Comparison of ENCODE assay signal across 9 mouse cellular contexts in the genomic region with DNA sequence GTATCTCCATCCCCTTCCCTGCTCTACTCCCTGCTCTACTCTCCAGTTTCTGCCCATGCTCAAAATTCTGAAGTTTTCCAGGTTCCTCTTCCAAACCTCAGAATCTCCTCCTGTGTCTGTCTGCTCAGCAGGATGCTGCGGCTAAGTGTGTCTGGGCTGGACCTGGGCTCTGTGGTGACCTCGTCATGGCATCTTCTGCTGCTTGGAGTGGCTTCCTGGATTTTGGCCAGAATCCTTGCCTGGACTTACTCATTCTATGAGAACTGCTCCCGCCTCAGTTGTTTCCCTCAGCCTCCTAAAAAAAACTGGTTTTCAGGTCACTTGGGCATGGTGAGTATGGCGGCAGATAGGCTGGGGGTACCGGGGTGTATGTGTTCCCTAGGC. TPM values are rescaled to one million over a fixed set of nuclear protein-coding genes. Genes with fewer than 3 reads are reported as not detected.
DNase-seq lines count a peak whose midpoint lies in the region; ATAC-seq and TF ChIP-seq lines count a peak whose summit lies in the region.
"Had no signal": no experiment of that assay in that cellular context is flagged by ENCODE, and none has a peak within 500 bp of the region (broad histone marks: within the 10 kb centered on the region; RNA-seq: fewer than 3 reads in every experiment).

No protein-coding gene starts in this region.

- peak overlapping the region; percentile 9; the same call in 1 of the 2 replicates for H3K4me3 ChIP-seq in G1E (ENCODE audit: low read depth, low read length)
- H3K4me3 ChIP-seq in embryonic facial prominence, embryonic 14.5 days (ENCODE audit: low read depth, low read length): peak overlapping the region; percentile 44
- peak overlapping the region; percentile 42 for H3K4me3 ChIP-seq in hindbrain, postnatal 0 days (ENCODE audit: low read length)
- peak overlapping the region; percentile 48 for H3K4me3 ChIP-seq in midbrain, embryonic 10.5 days
- H3K4me3 ChIP-seq: erythroblast, embryonic 14.5 days had no signal

- no peaks in the 10 kb centered on the region for H3K36me3 ChIP-seq in G1E (replicated peaks)
- H3K36me3 ChIP-seq in embryonic facial prominence, embryonic 14.5 days (ENCODE audit: control insufficient read depth, insufficient read depth, low read length): no peaks in the 10 kb centered on the region
- no peaks in the 10 kb centered on the region for H3K36me3 ChIP-seq in hindbrain, postnatal 0 days (ENCODE audit: insufficient read depth, low read length)
- no peaks in the 10 kb centered on the region for H3K36me3 ChIP-seq in midbrain, embryonic 10.5 days

- H3K9me3 ChIP-seq in G1E (replicated peaks): no peaks in the 10 kb centered on the region
- H3K9me3 ChIP-seq in embryonic facial prominence, embryonic 14.5 days (ENCODE audit: control insufficient read depth, low read length): no peaks in the 10 kb centered on the region
- no peaks in the 10 kb centered on the region for H3K9me3 ChIP-seq in hindbrain, postnatal 0 days (ENCODE audit: low read length)
- no peaks in the 10 kb centered on the region for H3K9me3 ChIP-seq in midbrain, embryonic 10.5 days (replicated peaks)

- TF ChIP-seq CTCF in G1E (IDR thresholded peaks at IDR 0.05; ENCODE audit: low read depth, low read length): no peak
- no peak for TF ChIP-seq CTCF in hindbrain, postnatal 0 days (IDR thresholded peaks at IDR 0.05; ENCODE audit: low read depth)

- ATAC-seq in G1E (ENCODE audit: extremely low read depth, insufficient number of reproducible peaks, low FRiP score, poor library complexity, severe bottlenecking): no peak
- ATAC-seq in embryonic facial prominence, embryonic 14.5 days (ENCODE audit: low read depth): no peak
- no peak for ATAC-seq in hindbrain, postnatal 0 days

- H3K4me2 ChIP-seq in embryonic facial prominence, embryonic 14.5 days (ENCODE audit: low read depth, low read length): peak overlapping the region; percentile 70
- peak overlapping the region; percentile 64 for H3K4me2 ChIP-seq in hindbrain, postnatal 0 days (ENCODE audit: low read depth, low read length)

- peak; percentile 69 for DNase-seq in 3134 (ENCODE audit: extremely low read depth, insufficient read length, low spot score)
- no peak for DNase-seq in G1E (ENCODE audit: low spot score)
- DNase-seq in embryonic facial prominence, embryonic 14.5 days (ENCODE audit: low spot score): no peak
- no peak for DNase-seq in hindbrain, postnatal 0 days (ENCODE audit: low spot score)
- DNase-seq in midbrain, embryonic 10.5 days (ENCODE audit: low spot score): no peak
- DNase-seq in urinary bladder, postnatal 36 days (ENCODE audit: low spot score in 2 of 2): no peak
- DNase-seq in frontal cortex, postnatal 36 days (ENCODE audit: low spot score in 2 of 2): no peak
- DNase-seq in embryo, embryonic 10.5 days (ENCODE audit: low spot score): no peak

- WGBS in embryonic facial prominence, embryonic 14.5 days: 65% methylated on average over 5 of the region's 5 CpGs
- 57% methylated on average over 5 of the region's 5 CpGs for WGBS in hindbrain, postnatal 0 days
- 71% methylated on average over 5 of the region's 5 CpGs for WGBS in midbrain, embryonic 10.5 days

- H3K27ac ChIP-seq in embryonic facial prominence, embryonic 14.5 days (replicated peaks; ENCODE audit: low read depth, low read length): peak overlapping the region; percentile 29; the same call in 1 of the 2 replicates
- H3K27ac ChIP-seq in hindbrain, postnatal 0 days: peak overlapping the region; percentile 54; the same call in 1 of the 2 replicates
- H3K27ac ChIP-seq in midbrain, embryonic 10.5 days (replicated peaks): peak overlapping the region; percentile 64

- H3K9ac ChIP-seq in embryonic facial prominence, embryonic 14.5 days (ENCODE audit: low read depth, low read length): peak overlapping the region; percentile 65
- 0 out of 2 replicates have a peak overlapping the region, but pooled peaks have one; percentile 37 for H3K9ac ChIP-seq in hindbrain, postnatal 0 days (replicated peaks; ENCODE audit: low read length)

- no peaks in the 10 kb centered on the region for H3K4me1 ChIP-seq in G1E (ENCODE audit: insufficient read depth, low read depth, low read length)
- H3K4me1 ChIP-seq in embryonic facial prominence, embryonic 14.5 days (ENCODE audit: control insufficient read depth, insufficient read depth, low read length): peaks cover 5% of the 10 kb centered on the region
- peaks cover 5% of the 10 kb centered on the region; the same call in 1 of the 2 replicates for H3K4me1 ChIP-seq in hindbrain, postnatal 0 days (ENCODE audit: insufficient read depth, low read length)
- peaks cover 17% of the 10 kb centered on the region for H3K4me1 ChIP-seq in midbrain, embryonic 10.5 days

- peaks cover 18% of the 10 kb centered on the region; the same call in 1 of the 2 replicates for H3K27me3 ChIP-seq in G1E (ENCODE audit: insufficient read depth, low read length)
- H3K27me3 ChIP-seq in embryonic facial prominence, embryonic 14.5 days (replicated peaks; ENCODE audit: control insufficient read depth, insufficient read depth, low read length): no peaks in the 10 kb centered on the region
- no peaks in the 10 kb centered on the region for H3K27me3 ChIP-seq in hindbrain, postnatal 0 days (ENCODE audit: insufficient read depth, low read length)
- no peaks in the 10 kb centered on the region for H3K27me3 ChIP-seq in midbrain, embryonic 10.5 days (ENCODE audit: low read depth, poor library complexity, severe bottlenecking)

RNA-seq across cellular contexts. Expression of gene Cyp4f16, which starts 0.5 kb away (rescaled TPM):
- total RNA-seq in G1E (2014; fragmentation: Nextera tagmentation) (not detected in 2 replicates), G1E (2017) (0.93 and 1.1 TPM in 2 replicates)
- not detected in 2 replicates for polyA plus RNA-seq in G1E (2012)
- polyA plus RNA-seq in embryonic facial prominence, embryonic 14.5 days (2014; fragmentation: Nextera tagmentation; extraction: Ambion mirVana): 18.0 and 18.3 TPM in 2 replicates
- total RNA-seq in hindbrain, postnatal 0 days (2014; rRNA removed): 10.5 and 20.3 TPM in 2 replicates
- polyA plus RNA-seq in hindbrain, postnatal 0 days (2015; fragmentation: Nextera tagmentation; extraction: Ambion mirVana): 14.3 and 16.0 TPM in 2 replicates
- 11.4 and 13.2 TPM in 2 replicates for polyA plus RNA-seq in midbrain, embryonic 10.5 days (2016; fragmentation: Nextera tagmentation; extraction: Ambion mirVana)

RNA-seq across cellular contexts. Expression of gene Cyp4f17, which starts 31.0 kb away (rescaled TPM):
- total RNA-seq in G1E (2014; fragmentation: Nextera tagmentation): 0.24 and 1.5 TPM in 2 replicates
- not detected in 2 replicates for total RNA-seq in G1E (2017)
- 0.03 TPM in 1 of 2 replicates, not detected in the other for polyA plus RNA-seq in G1E (2012)
- 5.3 and 5.8 TPM in 2 replicates for polyA plus RNA-seq in embryonic facial prominence, embryonic 14.5 days (2014; fragmentation: Nextera tagmentation; extraction: Ambion mirVana)
- 8.6 and 21.8 TPM in 2 replicates for total RNA-seq in hindbrain, postnatal 0 days (2014; rRNA removed)
- 10.5 and 11.5 TPM in 2 replicates for polyA plus RNA-seq in hindbrain, postnatal 0 days (2015; fragmentation: Nextera tagmentation; extraction: Ambion mirVana)
- polyA plus RNA-seq in midbrain, embryonic 10.5 days (2016; fragmentation: Nextera tagmentation; extraction: Ambion mirVana): 6.4 and 8.7 TPM in 2 replicates
- polyA plus RNA-seq: erythroblast, embryonic 14.5 days had no signal

Comparison
In these comparisons a context has a peak if more than half of its experiments do, and no peak if none do; other contexts are left out.
1. RNA of gene Cyp4f16, which starts 0.5 kb away (polyA plus RNA-seq): 18.0 to 18.3 TPM in embryonic facial prominence, embryonic 14.5 days, 14.3 to 16.0 TPM in hindbrain, postnatal 0 days and 11.4 to 13.2 TPM in midbrain, embryonic 10.5 days; not detected in G1E; every median in the first group is over 10 times any median in the second.
2. Peak in every context shown above with its lines, with median percentiles within 50 percentile points of each other: H3K4me3 ChIP-seq and H3K27ac ChIP-seq.